Mouse (Mus musculus) heart, adult 2 months (tissue): ENCODE measurements around the gene 1600014C10Rik.

Experiments used
- CTCF ChIP-seq: fragments of 200-600 bp; IDR thresholded peaks from 2 replicates; pipeline ENCODE4 v1.8.1; 2022; ENCODE audit warnings: antibody characterized with exemption, mild to moderate bottlenecking, moderate library complexity
- POLR2A ChIP-seq: fragments of 200-500 bp; IDR thresholded peaks from 2 replicates; pipeline ENCODE4 v1.6.1; 2011; ENCODE audit warnings: mild to moderate bottlenecking, low read depth, low read length, control low read depth; ENCODE audit not compliant: insufficient read depth

GRCm38 (mm10) chr7:38218631-38219367 is 35.8 kb downstream of the 1600014C10Rik start:
- no peak for TF ChIP-seq CTCF
- no peak for TF ChIP-seq POLR2A
